9 mouse cellular contexts compared by ENCODE assay signal in the genomic region with DNA sequence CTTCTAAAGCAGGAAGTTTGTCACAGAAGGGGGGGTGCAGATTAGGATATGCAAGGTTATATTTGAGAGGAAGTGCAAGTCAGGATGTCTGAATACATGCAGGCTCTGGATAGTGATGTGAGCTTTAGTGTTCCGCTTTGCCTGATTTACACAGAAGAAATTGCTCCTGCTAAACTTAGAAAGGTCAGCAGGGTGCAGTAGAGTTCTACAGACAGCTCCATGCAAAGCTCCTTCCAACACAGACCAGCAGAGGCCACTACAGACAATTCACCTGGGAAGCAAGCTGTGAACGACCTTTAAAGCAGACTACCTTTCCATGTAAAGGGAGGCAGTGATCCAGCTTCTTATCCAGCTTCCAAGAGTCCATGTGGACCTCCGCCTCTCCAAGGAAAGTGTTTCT. TPM values are rescaled to one million over a fixed set of nuclear protein-coding genes. Genes with fewer than 3 reads are reported as not detected.
DNase-seq lines count a peak whose midpoint lies in the region; ATAC-seq lines count a peak whose summit lies in the region.
"Had no signal": no experiment of that assay in that cellular context is flagged by ENCODE, and none has a peak within 500 bp of the region (broad histone marks: within the 10 kb centered on the region; RNA-seq: fewer than 3 reads in every experiment).

No protein-coding gene starts in this region.

- H3K9me3 ChIP-seq in forebrain, embryonic 12.5 days, result no peaks in the 10 kb centered on the region
- H3K9me3 ChIP-seq: lung, embryonic 15.5 days had no signal

- H3K9ac ChIP-seq in forebrain, embryonic 12.5 days, result no peak overlapping the region
- H3K9ac ChIP-seq: lung, embryonic 15.5 days had no signal

- 38% methylated on average over 3 of the region's 3 CpGs for WGBS in forebrain, embryonic 12.5 days

- no peaks in the 10 kb centered on the region for H3K36me3 ChIP-seq in forebrain, embryonic 12.5 days (replicated peaks)
- H3K36me3 ChIP-seq: lung, embryonic 15.5 days had no signal

- H3K4me3 ChIP-seq in forebrain, embryonic 12.5 days (replicated peaks), result no peak overlapping the region
- H3K4me3 ChIP-seq: lung, embryonic 15.5 days had no signal

- H3K4me2 ChIP-seq in forebrain, embryonic 12.5 days, result no peak overlapping the region
- H3K4me2 ChIP-seq: lung, embryonic 15.5 days had no signal

- peak; percentile 33; the same call in 1 of the 2 replicates for ATAC-seq in forebrain, embryonic 12.5 days (ENCODE audit: low FRiP score)

- H3K27me3 ChIP-seq in forebrain, embryonic 12.5 days, result peaks cover 25% of the 10 kb centered on the region; the same call in 1 of the 2 replicates
- H3K27me3 ChIP-seq: lung, embryonic 15.5 days had no signal

- no peak overlapping the region for H3K27ac ChIP-seq in forebrain, embryonic 12.5 days
- H3K27ac ChIP-seq: lung, embryonic 15.5 days had no signal

- H3K4me1 ChIP-seq in forebrain, embryonic 12.5 days, result no peaks in the 10 kb centered on the region
- H3K4me1 ChIP-seq: lung, embryonic 15.5 days had no signal

- DNase-seq in adrenal gland, adult 18-20 months (ENCODE audit: low spot score in 2 of 2), result peak; percentile 23
- no peak for DNase-seq in adrenal gland, postnatal 25 days
- peak; percentile 20 for DNase-seq in brain, embryonic 18.5 days (ENCODE audit: low read depth, low spot score)
- DNase-seq in induced T-regulatory cell, adult 2 months (ENCODE audit: low read depth), result peak; percentile 64
- peak; percentile 38 for DNase-seq in left cerebral cortex, adult 11 months (ENCODE audit: low spot score)
- peak; percentile 78 for DNase-seq in lung, postnatal 36 days
- peak; percentile 1 to 2 for DNase-seq in right cerebral cortex, postnatal 36 days (ENCODE audit: low spot score in 2 of 2)

RNA-seq across cellular contexts. Expression of a gene that starts 34.2 kb away (rescaled TPM):
- total RNA-seq in adrenal gland, adult 18-20 months (2021), result 10 to 100 TPM; 12.9 to 14.7 TPM
- total RNA-seq in adrenal gland, postnatal 25 days (2021), result 10.3 and 15.4 TPM in 2 replicates
- polyA plus RNA-seq in forebrain, embryonic 12.5 days (2016; fragmentation: Nextera tagmentation; extraction: Ambion mirVana), result 0.81 and 1.00 TPM in 2 replicates

RNA-seq across cellular contexts. Expression of a gene that starts 39.2 kb away (rescaled TPM):
- total RNA-seq in adrenal gland, adult 18-20 months (2021), result 1 to 10 TPM; 3.2 to 5.1 TPM
- 1.7 TPM in 2 replicates for total RNA-seq in adrenal gland, postnatal 25 days (2021)
- polyA plus RNA-seq in forebrain, embryonic 12.5 days (2016; fragmentation: Nextera tagmentation; extraction: Ambion mirVana), result 0.27 and 0.74 TPM in 2 replicates

RNA-seq across cellular contexts. Expression of a gene that starts 49.2 kb away (rescaled TPM):
- total RNA-seq in adrenal gland, adult 18-20 months (2021), result 10 to 100 TPM; 22.5 to 40.0 TPM
- total RNA-seq in adrenal gland, postnatal 25 days (2021), result 25.3 and 29.6 TPM in 2 replicates
- 212 TPM in 2 replicates for polyA plus RNA-seq in forebrain, embryonic 12.5 days (2016; fragmentation: Nextera tagmentation; extraction: Ambion mirVana)
